Comparison of ENCODE assay signal across 16 mouse cellular contexts in genomic region chr2:145971237-145972010, GRCm38 (mm10). TPM values are rescaled to one million over a fixed set of nuclear protein-coding genes. Genes with fewer than 3 reads are reported as not detected.
DNase-seq lines count a peak whose midpoint lies in the region; ATAC-seq lines count a peak whose summit lies in the region.
"Had no signal": no experiment of that assay in that cellular context is flagged by ENCODE, and none has a peak within 500 bp of the region (broad histone marks: within the 10 kb centered on the region; RNA-seq: fewer than 3 reads in every experiment).

No protein-coding gene starts in this region.

- no peak overlapping the region for H3K27ac ChIP-seq in forebrain, embryonic 14.5 days (ENCODE audit: low read depth, low read length)
- no peak overlapping the region for H3K27ac ChIP-seq in forebrain, embryonic 11.5 days (ENCODE audit: low read depth, low read length)
- H3K27ac ChIP-seq in neural tube, embryonic 13.5 days (replicated peaks) = peak overlapping the region; percentile 54; the same call in 1 of the 2 replicates
- peak overlapping the region; percentile 70 for H3K27ac ChIP-seq in forebrain, embryonic 16.5 days (ENCODE audit: low read length)
- H3K27ac ChIP-seq in neural tube, embryonic 15.5 days (replicated peaks) = no peak overlapping the region
- H3K27ac ChIP-seq: embryonic facial prominence, embryonic 13.5 days had no signal

- no peaks in the 10 kb centered on the region for H3K36me3 ChIP-seq in forebrain, embryonic 14.5 days (ENCODE audit: control insufficient read depth, insufficient read depth, low read length)
- H3K36me3 ChIP-seq in forebrain, embryonic 11.5 days (ENCODE audit: control insufficient read depth, insufficient read depth, low read length) = no peaks in the 10 kb centered on the region
- no peaks in the 10 kb centered on the region for H3K36me3 ChIP-seq in neural tube, embryonic 13.5 days
- H3K36me3 ChIP-seq in forebrain, embryonic 16.5 days (ENCODE audit: control insufficient read depth, insufficient read depth) = no peaks in the 10 kb centered on the region
- H3K36me3 ChIP-seq in neural tube, embryonic 15.5 days = no peaks in the 10 kb centered on the region
- H3K36me3 ChIP-seq: embryonic facial prominence, embryonic 13.5 days had no signal

- WGBS in forebrain, embryonic 14.5 days = 78% methylated on average over 20 of the region's 20 CpGs
- WGBS in forebrain, embryonic 11.5 days = 93% methylated on average over 20 of the region's 20 CpGs
- 80% methylated on average over 20 of the region's 20 CpGs for WGBS in neural tube, embryonic 13.5 days
- 65% methylated on average over 20 of the region's 20 CpGs for WGBS in forebrain, embryonic 16.5 days
- WGBS in neural tube, embryonic 15.5 days = 74% methylated on average over 20 of the region's 20 CpGs

- H3K4me2 ChIP-seq in forebrain, embryonic 14.5 days (ENCODE audit: low read length) = no peak overlapping the region
- H3K4me2 ChIP-seq in forebrain, embryonic 11.5 days (ENCODE audit: low read depth, low read length, severe bottlenecking) = no peak overlapping the region
- no peak overlapping the region for H3K4me2 ChIP-seq in neural tube, embryonic 13.5 days
- H3K4me2 ChIP-seq in forebrain, embryonic 16.5 days (ENCODE audit: low read length) = no peak overlapping the region
- no peak overlapping the region for H3K4me2 ChIP-seq in neural tube, embryonic 15.5 days
- H3K4me2 ChIP-seq: embryonic facial prominence, embryonic 13.5 days had no signal

- peak; percentile 83 for ATAC-seq in forebrain, embryonic 14.5 days
- no peak for ATAC-seq in forebrain, embryonic 11.5 days (replicated peaks; ENCODE audit: low FRiP score)
- no peak for ATAC-seq in neural tube, embryonic 13.5 days (ENCODE audit: low read depth)
- ATAC-seq in forebrain, embryonic 16.5 days = peak; percentile 84
- ATAC-seq in neural tube, embryonic 15.5 days (ENCODE audit: low FRiP score) = peak; percentile 38; the same call in 1 of the 2 replicates

- no peaks in the 10 kb centered on the region for H3K9me3 ChIP-seq in forebrain, embryonic 14.5 days (replicated peaks; ENCODE audit: control insufficient read depth, low read length)
- no peaks in the 10 kb centered on the region for H3K9me3 ChIP-seq in forebrain, embryonic 11.5 days (ENCODE audit: control insufficient read depth, low read length)
- no peaks in the 10 kb centered on the region for H3K9me3 ChIP-seq in neural tube, embryonic 13.5 days
- H3K9me3 ChIP-seq in forebrain, embryonic 16.5 days (ENCODE audit: control insufficient read depth, low read length) = no peaks in the 10 kb centered on the region
- no peaks in the 10 kb centered on the region for H3K9me3 ChIP-seq in neural tube, embryonic 15.5 days (replicated peaks)
- H3K9me3 ChIP-seq: embryonic facial prominence, embryonic 13.5 days had no signal

- no peak overlapping the region for H3K9ac ChIP-seq in forebrain, embryonic 14.5 days (ENCODE audit: low read length)
- H3K9ac ChIP-seq in forebrain, embryonic 11.5 days (ENCODE audit: low read length) = no peak overlapping the region
- no peak overlapping the region for H3K9ac ChIP-seq in neural tube, embryonic 13.5 days
- H3K9ac ChIP-seq in forebrain, embryonic 16.5 days (replicated peaks; ENCODE audit: low read depth, low read length) = no peak overlapping the region
- H3K9ac ChIP-seq in neural tube, embryonic 15.5 days (replicated peaks) = no peak overlapping the region
- H3K9ac ChIP-seq: embryonic facial prominence, embryonic 13.5 days had no signal

- DNase-seq in forebrain, embryonic 14.5 days (ENCODE audit: low spot score) = peak; percentile 75
- no peak for DNase-seq in forebrain, embryonic 11.5 days (ENCODE audit: low spot score)
- no peak for DNase-seq in neural tube, embryonic 10.5 days (ENCODE audit: extremely low spot score, low spot score)
- DNase-seq in gastrocnemius, postnatal 10 days = no peak
- DNase-seq in kidney, postnatal 25 days = no peak
- DNase-seq: adrenal gland, postnatal 14 days; heart, postnatal 10 days; kidney, adult 8-10 months; lung, adult 2 months; thymus, adult 2 months had no signal

- no peaks in the 10 kb centered on the region for H3K27me3 ChIP-seq in forebrain, embryonic 14.5 days (replicated peaks; ENCODE audit: control insufficient read depth, insufficient read depth, low read length)
- no peaks in the 10 kb centered on the region for H3K27me3 ChIP-seq in forebrain, embryonic 11.5 days (ENCODE audit: control insufficient read depth, insufficient read depth, low read length)
- no peaks in the 10 kb centered on the region for H3K27me3 ChIP-seq in neural tube, embryonic 13.5 days
- H3K27me3 ChIP-seq in forebrain, embryonic 16.5 days (replicated peaks; ENCODE audit: control insufficient read depth, insufficient read depth, low read length) = no peaks in the 10 kb centered on the region
- H3K27me3 ChIP-seq in neural tube, embryonic 15.5 days (replicated peaks) = no peaks in the 10 kb centered on the region
- H3K27me3 ChIP-seq: embryonic facial prominence, embryonic 13.5 days had no signal

- no peaks in the 10 kb centered on the region for H3K4me1 ChIP-seq in forebrain, embryonic 14.5 days (ENCODE audit: control insufficient read depth, insufficient read depth, low read length)
- no peaks in the 10 kb centered on the region for H3K4me1 ChIP-seq in forebrain, embryonic 11.5 days (replicated peaks; ENCODE audit: control insufficient read depth, insufficient read depth, low read length)
- no peaks in the 10 kb centered on the region for H3K4me1 ChIP-seq in neural tube, embryonic 13.5 days (replicated peaks)
- peaks cover 12% of the 10 kb centered on the region for H3K4me1 ChIP-seq in forebrain, embryonic 16.5 days (replicated peaks; ENCODE audit: control insufficient read depth, insufficient read depth, low read length)
- no peaks in the 10 kb centered on the region for H3K4me1 ChIP-seq in neural tube, embryonic 15.5 days
- H3K4me1 ChIP-seq: embryonic facial prominence, embryonic 13.5 days had no signal

- no peak overlapping the region for H3K4me3 ChIP-seq in forebrain, embryonic 14.5 days (ENCODE audit: low read depth, low read length)
- H3K4me3 ChIP-seq in forebrain, embryonic 11.5 days (ENCODE audit: low read depth, low read length) = no peak overlapping the region
- no peak overlapping the region for H3K4me3 ChIP-seq in neural tube, embryonic 13.5 days
- no peak overlapping the region for H3K4me3 ChIP-seq in forebrain, embryonic 16.5 days (replicated peaks; ENCODE audit: low read length)
- no peak overlapping the region for H3K4me3 ChIP-seq in neural tube, embryonic 15.5 days (replicated peaks)
- H3K4me3 ChIP-seq: embryonic facial prominence, embryonic 13.5 days; myocyte had no signal

RNA-seq across cellular contexts. Expression of gene Crnkl1, which starts 36.6 kb away (rescaled TPM):
- 34.4 and 36.0 TPM in 2 replicates for polyA plus RNA-seq in forebrain, embryonic 14.5 days (2014; fragmentation: Nextera tagmentation; extraction: Ambion mirVana)
- 40.9 and 45.0 TPM in 2 replicates for polyA plus RNA-seq in forebrain, embryonic 11.5 days (2014; fragmentation: Nextera tagmentation; extraction: Ambion mirVana)
- polyA plus RNA-seq in neural tube, embryonic 13.5 days (2015; fragmentation: Nextera tagmentation; extraction: Ambion mirVana) = 26.2 and 27.8 TPM in 2 replicates
- polyA plus RNA-seq in forebrain, embryonic 16.5 days (2015; fragmentation: Nextera tagmentation; extraction: Ambion mirVana) = 33.8 and 34.3 TPM in 2 replicates
- polyA plus RNA-seq in neural tube, embryonic 15.5 days (2015; fragmentation: Nextera tagmentation; extraction: Ambion mirVana) = 18.8 and 22.7 TPM in 2 replicates
- 10 to 100 TPM; 14.7 to 17.3 TPM for total RNA-seq in gastrocnemius, postnatal 10 days (2021)

RNA-seq across cellular contexts. Expression of gene Cfap61, which starts 36.8 kb away (rescaled TPM):
- polyA plus RNA-seq in forebrain, embryonic 14.5 days (2014; fragmentation: Nextera tagmentation; extraction: Ambion mirVana) = 2.4 and 2.5 TPM in 2 replicates
- polyA plus RNA-seq in forebrain, embryonic 11.5 days (2014; fragmentation: Nextera tagmentation; extraction: Ambion mirVana) = 1.4 and 1.9 TPM in 2 replicates
- polyA plus RNA-seq in neural tube, embryonic 13.5 days (2015; fragmentation: Nextera tagmentation; extraction: Ambion mirVana) = 2.2 and 4.7 TPM in 2 replicates
- polyA plus RNA-seq in forebrain, embryonic 16.5 days (2015; fragmentation: Nextera tagmentation; extraction: Ambion mirVana) = 1.3 and 3.8 TPM in 2 replicates
- polyA plus RNA-seq in neural tube, embryonic 15.5 days (2015; fragmentation: Nextera tagmentation; extraction: Ambion mirVana) = 2.7 and 3.4 TPM in 2 replicates
- under 1 TPM in 1 of 2 experiments, not detected in 1; 0.31 TPM for total RNA-seq in gastrocnemius, postnatal 10 days (2021)
- total RNA-seq: granulocyte monocyte progenitor cell, adult 5-6 weeks had no signal

Comparison
In these comparisons a context has a peak if more than half of its experiments do, and no peak if none do; other contexts are left out.
1. ATAC-seq: peak in forebrain, embryonic 14.5 days (single experiment), forebrain, embryonic 16.5 days (single experiment) and neural tube, embryonic 15.5 days (single experiment); none in forebrain, embryonic 11.5 days (single experiment) and neural tube, embryonic 13.5 days (single experiment).
2. H3K27ac ChIP-seq: peak in neural tube, embryonic 13.5 days (single experiment) and forebrain, embryonic 16.5 days (single experiment); none in forebrain, embryonic 14.5 days (single experiment), forebrain, embryonic 11.5 days (single experiment) and neural tube, embryonic 15.5 days (single experiment).